Mouse (Mus musculus) forebrain, embryonic 14.5 days (tissue): ENCODE results near the gene F10. TPM values are rescaled to one million over a fixed set of nuclear protein-coding genes. Genes with fewer than 3 reads are reported as not detected.

ENCODE experiments used
- ATAC-seq: fragments of 200-750 bp; cut with Nextera tagmentation; 2 replicates; pipeline ENCODE4 v1.8.0; 2017; ENCODE audit warnings: mild to moderate bottlenecking, moderate library complexity
- DNase-seq: peaks from one replicate; pipeline ENCODE4 v3.0.0-alpha.2; 2015; ENCODE audit warnings: low spot score
- H3K27ac ChIP-seq: fragments of 300-500 bp; sonication (generic); 2 replicates; pipeline ENCODE4 v1.5.1; 2014; ENCODE audit warnings: low read depth, mild to moderate bottlenecking, control low read depth, low read length, moderate library complexity
- H3K27me3 ChIP-seq: fragments of 300-500 bp; sonication (generic); replicated peaks from 2 replicates; pipeline ENCODE4 v1.6.1; 2014; ENCODE audit warnings: low read length, control low read depth, mixed read lengths; ENCODE audit not compliant: control insufficient read depth, insufficient read depth
- H3K36me3 ChIP-seq: fragments of 300-500 bp; sonication (generic); 2 replicates; pipeline ENCODE4 v1.6.1; 2014; ENCODE audit warnings: low read length, control low read depth; ENCODE audit not compliant: control insufficient read depth, insufficient read depth
- H3K4me1 ChIP-seq: fragments of 300-500 bp; sonication (generic); 2 replicates; pipeline ENCODE4 v1.6.1; 2014; ENCODE audit warnings: antibody characterized with exemption, low read length, control low read depth; ENCODE audit not compliant: control insufficient read depth, insufficient read depth
- H3K4me2 ChIP-seq: fragments of 300-500 bp; sonication (generic); 2 replicates; pipeline ENCODE4 v1.6.1; 2014; ENCODE audit warnings: mild to moderate bottlenecking, control low read depth, low read length
- H3K4me3 ChIP-seq: fragments of 300-500 bp; sonication (generic); 2 replicates; pipeline ENCODE4 v1.5.1; 2014; ENCODE audit warnings: low read depth, low read length, control low read depth
- H3K9ac ChIP-seq: fragments of 300-500 bp; sonication (generic); 2 replicates; pipeline ENCODE4 v1.6.1; 2014; ENCODE audit warnings: mild to moderate bottlenecking, low read length, control low read depth, moderate library complexity
- H3K9me3 ChIP-seq: fragments of 300-500 bp; sonication (generic); replicated peaks from 2 replicates; pipeline ENCODE4 v1.6.1; 2016; ENCODE audit warnings: low read length, control low read depth, mixed read lengths; ENCODE audit not compliant: control insufficient read depth
- WGBS: fragments of 180-500 bp; shearing (Covaris S2); extraction: QIAGEN DNeasy Blood & Tissue Kit; methylation state at CpG from one replicate; pipeline ENCODE4 v1.1.7; 2014; 5-methylcytosine and 5-hydroxymethylcytosine counted together
- polyA plus RNA-seq: library from polyadenylated mRNA; unstranded; fragments of >200 nt; fragmentation: Nextera tagmentation; extraction: Ambion mirVana; gene quantifications from 2 replicates; pipeline ENCODE4 v1.2.1, GENCODE M21; 2014

F10 gene
- polyA plus RNA-seq: 0.15 TPM in 1 of 2 replicates, not detected in the other

DNA sequence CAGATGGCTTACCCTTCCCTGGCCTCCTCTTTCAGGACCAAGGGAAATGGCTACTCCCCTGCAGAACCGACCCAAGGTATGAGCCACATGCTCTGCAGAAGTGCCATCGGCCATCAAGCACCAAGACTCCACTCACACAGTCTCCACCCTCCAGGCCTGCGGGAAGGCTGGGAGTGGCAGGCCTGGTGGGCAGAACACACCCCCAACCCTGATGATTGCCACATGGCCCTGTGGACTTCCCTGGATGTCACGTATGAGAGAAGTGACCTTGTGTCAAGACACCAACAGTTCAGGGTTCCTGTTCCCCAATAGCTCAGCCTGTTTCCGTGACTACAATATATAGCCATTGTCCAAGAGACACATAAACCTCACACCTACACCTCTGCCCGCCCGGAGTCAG lies at the start of gene F10:
Gene F10 (plus strand): TSS at position 294 of the 400 bp plus-strand sequence.
- H3K27ac ChIP-seq: no peak within 1 kb of the TSS

DNA sequence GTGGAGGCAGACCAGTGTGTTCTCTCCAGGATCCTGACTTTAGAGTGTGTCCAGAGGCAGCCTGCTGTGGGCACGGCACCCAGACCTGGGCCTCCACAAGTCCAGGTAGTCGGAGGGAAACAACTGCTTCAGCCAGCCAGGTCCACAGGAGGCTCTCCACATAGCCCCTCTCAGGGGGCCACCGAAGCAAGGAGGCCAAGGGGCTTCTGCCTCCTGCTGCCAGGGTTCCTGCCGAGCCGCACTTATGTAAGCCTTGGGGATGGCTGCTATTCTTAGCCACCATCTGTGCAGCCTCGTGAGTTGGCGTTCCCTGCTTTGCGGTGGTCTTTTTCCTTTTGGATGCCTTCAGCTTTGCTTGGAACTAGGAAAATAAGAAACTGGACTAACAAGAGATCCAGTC lies 49.5 kb upstream of the F10 start:
- no peak overlapping the region for H3K27ac ChIP-seq
- no peak overlapping the region for H3K9ac ChIP-seq
- WGBS: 83% methylated on average over 8 of the region's 8 CpGs
- H3K4me1 ChIP-seq: no peaks in the 10 kb centered on the region
- no peaks in the 10 kb centered on the region for H3K9me3 ChIP-seq
- H3K27me3 ChIP-seq: no peaks in the 10 kb centered on the region
- H3K4me3 ChIP-seq: no peak overlapping the region
- ATAC-seq: no peak
- peaks cover 51% of the 10 kb centered on the region for H3K36me3 ChIP-seq
- no peak overlapping the region for H3K4me2 ChIP-seq
- no peak for DNase-seq

More for the DNA sequence above, at the start of gene F10:
- Histone ChIP-seq H3K9me3 (no peaks in the 10 kb centered on the region), H3K4me3 (no peak within 1 kb of the TSS), H3K4me1 (no peaks in the 10 kb centered on the region), H3K36me3 (no peaks in the 10 kb centered on the region), H3K4me2 (no peak within 1 kb of the TSS), H3K9ac (no peak within 1 kb of the TSS), H3K27me3 (no peaks in the 10 kb centered on the region)
- ATAC-seq (no peak), DNase-seq (no peak)
- 84% methylated on average over 7 of the region's 7 CpGs for WGBS

DNA sequence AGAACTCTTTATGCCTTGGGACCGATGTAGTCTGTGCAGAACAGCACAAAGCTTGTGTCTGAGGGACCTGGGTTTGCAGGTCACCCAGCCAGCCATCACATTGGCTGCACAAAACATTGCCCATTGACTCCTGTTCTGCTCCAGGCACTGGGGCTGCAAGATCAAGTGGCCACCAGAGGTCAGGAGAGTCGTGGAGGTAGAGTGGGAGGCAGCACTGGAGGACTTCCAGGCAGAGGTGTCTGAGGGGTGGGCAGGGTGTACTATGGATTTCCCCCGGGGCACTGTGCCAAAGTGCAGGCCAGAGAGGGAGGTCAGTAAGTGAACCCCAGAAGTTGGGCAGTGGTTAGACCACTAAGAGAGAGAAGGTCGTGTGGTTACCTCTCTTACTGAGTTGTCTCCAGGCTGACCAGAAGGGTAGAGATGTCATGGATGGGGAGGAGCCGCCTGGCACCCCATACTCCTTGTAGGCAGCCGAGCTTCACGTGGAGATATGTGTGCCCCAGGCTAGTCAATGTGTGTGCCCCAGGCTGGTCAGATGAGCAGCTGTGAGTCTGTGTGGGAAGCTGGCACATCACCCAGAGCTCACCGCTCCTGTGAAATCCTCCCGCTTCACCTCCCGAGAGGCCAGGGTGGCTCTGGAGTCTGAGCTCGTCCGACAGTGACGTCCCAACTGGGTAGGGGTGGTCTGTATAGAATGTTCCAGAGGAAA lies 48.2 kb upstream of the F10 start:
- DNase-seq (no peak), ATAC-seq (no peak)
- no peak overlapping the region for H3K4me3 ChIP-seq
- no peak overlapping the region for H3K27ac ChIP-seq
- H3K4me2 ChIP-seq: no peak overlapping the region
- 83% methylated on average over 13 of the region's 13 CpGs for WGBS
- no peaks in the 10 kb centered on the region for H3K27me3 ChIP-seq
- no peaks in the 10 kb centered on the region for H3K9me3 ChIP-seq
- no peaks in the 10 kb centered on the region for H3K4me1 ChIP-seq
- H3K36me3 ChIP-seq: peaks cover 55% of the 10 kb centered on the region
- H3K9ac ChIP-seq: no peak overlapping the region

DNA sequence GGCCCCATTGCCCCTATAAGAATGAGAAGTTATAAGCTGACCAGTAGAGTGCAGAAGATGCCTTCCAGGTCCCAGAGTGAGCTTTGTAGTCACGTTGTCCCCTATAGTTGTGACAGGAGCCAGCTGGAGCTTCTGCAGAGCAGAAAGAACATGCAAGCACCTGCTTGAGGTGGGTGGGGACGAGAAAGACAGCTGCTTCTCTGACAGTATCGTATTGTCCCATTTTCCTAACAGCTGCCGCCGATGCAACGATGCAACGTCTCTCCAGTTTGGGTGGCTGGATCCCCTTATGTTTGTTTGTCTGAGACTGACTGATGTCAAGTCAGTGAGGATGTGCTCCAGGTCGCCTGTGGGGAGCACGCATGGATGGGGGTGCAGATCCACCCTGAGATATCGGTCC lies 45.7 kb upstream of the F10 start:
- H3K9ac ChIP-seq: no peak overlapping the region
- ATAC-seq (no peak), DNase-seq (no peak)
- H3K4me1 ChIP-seq: no peaks in the 10 kb centered on the region
- no peaks in the 10 kb centered on the region for H3K27me3 ChIP-seq
- WGBS: 89% methylated on average over 10 of the region's 10 CpGs
- H3K4me3 ChIP-seq: no peak overlapping the region
- H3K27ac ChIP-seq: no peak overlapping the region
- no peak overlapping the region for H3K4me2 ChIP-seq
- H3K9me3 ChIP-seq: no peaks in the 10 kb centered on the region
- peaks cover 49% of the 10 kb centered on the region for H3K36me3 ChIP-seq

DNA sequence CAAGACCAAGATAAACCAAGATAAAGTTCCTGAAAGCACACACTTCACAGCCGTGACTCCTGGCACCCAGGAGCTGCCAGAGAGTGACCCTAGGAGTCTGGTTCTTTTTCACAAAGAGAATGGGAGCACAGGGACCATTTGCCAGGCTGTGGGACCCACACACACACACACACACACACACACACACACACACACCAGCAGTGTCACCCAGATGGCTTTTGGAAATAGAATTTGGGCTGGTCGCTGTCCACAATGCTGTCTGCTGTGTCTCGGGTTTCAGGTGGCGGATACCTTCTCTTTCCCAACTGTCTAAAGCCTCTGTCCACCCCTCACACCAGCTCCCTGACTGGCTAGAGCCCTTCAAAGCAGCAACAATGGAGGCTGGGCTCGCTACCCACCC lies 42.6 kb upstream of the F10 start:
- H3K36me3 ChIP-seq: peaks cover 58% of the 10 kb centered on the region

DNA sequence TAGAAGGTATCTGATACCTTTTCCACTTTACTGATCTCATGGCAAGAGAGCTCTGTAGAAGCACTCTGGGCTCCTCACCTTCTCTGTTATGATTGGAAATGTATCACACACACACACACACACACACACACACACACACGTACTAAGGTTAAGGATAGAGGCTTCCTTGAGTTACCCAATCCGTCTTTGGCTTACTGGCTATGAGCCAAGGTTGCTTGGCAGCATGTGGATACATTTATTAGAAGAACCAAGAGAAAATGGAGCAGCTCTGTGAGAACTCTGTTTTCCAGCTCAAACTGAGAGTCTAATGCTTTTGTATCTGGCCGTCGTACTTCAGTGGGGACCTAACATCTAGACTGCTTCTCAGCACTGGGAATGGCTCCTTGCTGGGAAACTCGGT lies 41.6 kb upstream of the F10 start:
- ATAC-seq: no peak
- DNase-seq: peak; percentile 53
- WGBS: 62% methylated on average over 5 of the region's 5 CpGs
- no peaks in the 10 kb centered on the region for H3K9me3 ChIP-seq
- H3K27me3 ChIP-seq: no peaks in the 10 kb centered on the region
- H3K4me3 ChIP-seq: no peak overlapping the region
- peaks cover 62% of the 10 kb centered on the region for H3K36me3 ChIP-seq
- H3K4me2 ChIP-seq: no peak overlapping the region
- H3K4me1 ChIP-seq: no peaks in the 10 kb centered on the region
- no peak overlapping the region for H3K9ac ChIP-seq
- H3K27ac ChIP-seq: no peak overlapping the region

More for the DNA sequence above, 42.6 kb upstream of the F10 start:
- Histone ChIP-seq H3K4me3 (no peak overlapping the region), H3K9ac (no peak overlapping the region), H3K27ac (no peak overlapping the region), H3K4me2 (no peak overlapping the region), H3K27me3 (no peaks in the 10 kb centered on the region), H3K4me1 (no peaks in the 10 kb centered on the region), H3K9me3 (no peaks in the 10 kb centered on the region)
- ATAC-seq: no peak
- 84% methylated on average over 5 of the region's 5 CpGs for WGBS
- no peak for DNase-seq

DNA sequence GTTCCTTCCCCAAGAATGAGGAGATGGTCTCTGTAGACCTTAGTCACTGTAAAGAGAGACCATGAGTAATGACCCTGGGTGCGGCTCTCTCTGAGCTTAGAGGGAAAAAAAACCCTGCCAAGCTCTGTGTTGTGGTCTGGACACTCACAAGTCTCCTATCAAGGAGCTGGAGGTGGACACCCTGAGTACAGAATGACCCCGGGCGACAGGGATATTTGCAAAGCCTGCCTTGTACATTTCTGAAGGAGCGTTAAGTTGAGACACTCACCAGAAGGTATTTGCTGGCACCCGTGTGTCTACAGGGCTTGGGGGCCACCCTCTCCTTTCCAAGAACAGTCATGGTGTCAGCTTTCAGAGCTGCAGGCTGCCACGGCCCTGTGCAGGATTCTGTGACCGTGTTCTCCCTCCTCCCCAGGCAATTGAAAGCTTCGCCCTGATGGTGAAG lies 40.3 kb upstream of the F10 start:
- WGBS: 78% methylated on average over 8 of the region's 8 CpGs
- Histone ChIP-seq H3K36me3 (peaks cover 68% of the 10 kb centered on the region), H3K27me3 (no peaks in the 10 kb centered on the region), H3K4me3 (no peak overlapping the region), H3K27ac (no peak overlapping the region), H3K4me2 (no peak overlapping the region), H3K9me3 (no peaks in the 10 kb centered on the region), H3K9ac (no peak overlapping the region), H3K4me1 (no peaks in the 10 kb centered on the region)
- DNase-seq (no peak), ATAC-seq (no peak)

DNA sequence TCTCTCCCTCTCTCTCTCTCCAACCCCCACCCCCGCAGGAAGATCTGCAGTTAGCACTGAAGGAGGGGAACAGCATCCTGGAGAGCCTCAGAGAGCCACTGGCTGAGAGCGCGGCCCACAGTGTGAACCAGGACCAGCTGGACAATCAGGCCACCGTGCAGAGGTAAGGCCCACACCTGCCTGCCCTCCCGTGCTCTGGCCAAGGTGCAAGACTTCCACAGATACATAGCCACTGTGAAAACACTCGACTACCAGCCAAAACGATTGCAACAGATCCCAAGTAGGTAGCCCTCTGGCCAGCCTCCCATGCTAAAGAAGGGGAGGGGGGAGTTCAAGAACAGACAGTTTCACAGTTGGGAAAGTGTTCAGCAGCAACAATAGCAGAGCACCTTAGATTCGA lies 38.8 kb upstream of the F10 start:
- H3K4me2 ChIP-seq: no peak overlapping the region
- WGBS: 86% methylated on average over 8 of the region's 8 CpGs

DNA sequence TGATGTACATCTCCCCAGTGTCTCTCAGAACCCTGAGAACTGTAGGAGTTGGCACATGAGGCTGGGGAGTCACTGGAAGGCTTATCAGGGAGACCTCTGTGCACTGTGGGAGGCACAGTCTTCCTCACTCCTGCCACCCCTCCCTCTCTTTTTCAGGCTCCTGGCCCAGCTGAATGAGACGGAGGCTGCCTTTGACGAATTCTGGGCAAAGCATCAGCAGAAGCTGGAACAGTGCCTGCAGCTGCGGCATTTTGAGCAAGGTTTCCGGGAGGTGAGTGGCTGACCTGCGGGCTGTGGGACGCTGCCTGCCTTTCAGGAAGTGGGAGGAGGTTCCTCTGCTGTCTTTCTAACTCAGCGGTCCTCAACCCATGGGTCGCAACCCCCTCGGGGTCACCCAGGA lies 37.3 kb upstream of the F10 start:
- ATAC-seq (no peak), DNase-seq (peak; percentile 21)
- no peak overlapping the region for H3K4me2 ChIP-seq
- no peak overlapping the region for H3K4me3 ChIP-seq
- H3K9ac ChIP-seq: no peak overlapping the region
- 69% methylated on average over 9 of the region's 9 CpGs for WGBS
- no peaks in the 10 kb centered on the region for H3K4me1 ChIP-seq
- H3K9me3 ChIP-seq: no peaks in the 10 kb centered on the region
- H3K36me3 ChIP-seq: peaks cover 83% of the 10 kb centered on the region
- no peaks in the 10 kb centered on the region for H3K27me3 ChIP-seq
- no peak overlapping the region for H3K27ac ChIP-seq

More for the DNA sequence above, 38.8 kb upstream of the F10 start:
- Histone ChIP-seq H3K27me3 (no peaks in the 10 kb centered on the region), H3K9me3 (no peaks in the 10 kb centered on the region), H3K36me3 (peaks cover 82% of the 10 kb centered on the region), H3K9ac (no peak overlapping the region), H3K27ac (no peak overlapping the region), H3K4me1 (no peaks in the 10 kb centered on the region), H3K4me3 (no peak overlapping the region)
- ATAC-seq (no peak), DNase-seq (no peak)
